Mouse (Mus musculus): ENCODE data around the gene Fah. TPM values are rescaled to one million over a fixed set of nuclear protein-coding genes. Genes with fewer than 3 reads are reported as not detected.

Fah gene
- total RNA-seq, 1 experiment from 2014 or later = 59.1 TPM

- DNase-seq = no peak
These were observed 11.6 kb downstream of the Fah start for GRCm38 (mm10) chr7:84594917-84595303.

GRCm38 (mm10) chr7:84594087-84594916, 12.2 kb downstream of the Fah start:
- DNase-seq = no peak

- no peak for DNase-seq
These were observed 15.2 kb downstream of the Fah start for GRCm38 (mm10) chr7:84591347-84591746.

GRCm38 (mm10) chr7:84590622-84591021, 15.9 kb downstream of the Fah start:
- DNase-seq = no peak

- DNase-seq = no peak
These were observed 19.3 kb downstream of the Fah start for GRCm38 (mm10) chr7:84587101-84587783.

DNA sequence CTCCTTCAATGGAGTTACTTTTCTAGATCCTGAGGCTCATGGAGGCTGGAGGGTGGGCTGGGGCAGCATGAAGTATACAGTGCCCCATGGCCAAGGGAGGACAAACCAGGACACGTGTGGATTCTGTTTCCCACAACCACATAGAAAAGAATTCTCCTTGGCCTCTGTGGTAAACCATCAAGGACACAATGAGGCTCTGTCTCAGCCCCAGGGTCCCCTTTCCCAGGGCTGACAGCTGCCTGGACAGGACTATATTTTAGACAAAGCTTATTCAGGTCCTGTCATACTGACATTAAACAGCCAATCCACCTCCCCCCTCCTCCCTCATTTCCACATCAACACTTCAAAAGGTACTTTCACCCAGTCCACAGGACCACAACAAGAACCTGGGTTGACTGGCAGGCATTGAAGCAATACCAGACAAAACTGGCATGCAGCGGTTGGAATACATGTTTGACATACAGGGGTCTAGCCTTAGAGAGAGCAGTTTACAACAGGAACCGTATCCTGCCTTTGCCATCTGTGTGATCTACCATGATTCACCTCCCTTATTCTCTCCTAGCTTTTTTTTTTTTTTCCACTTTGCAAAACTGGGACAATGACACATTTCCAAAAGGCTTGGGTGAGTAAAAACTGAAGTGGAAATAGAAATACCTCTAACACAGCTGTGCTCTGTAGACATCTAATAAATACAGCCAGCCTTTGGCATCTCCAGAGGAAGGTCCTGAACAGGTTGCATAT, 20.0 kb downstream of the Fah start:
- DNase-seq = no peak

DNA sequence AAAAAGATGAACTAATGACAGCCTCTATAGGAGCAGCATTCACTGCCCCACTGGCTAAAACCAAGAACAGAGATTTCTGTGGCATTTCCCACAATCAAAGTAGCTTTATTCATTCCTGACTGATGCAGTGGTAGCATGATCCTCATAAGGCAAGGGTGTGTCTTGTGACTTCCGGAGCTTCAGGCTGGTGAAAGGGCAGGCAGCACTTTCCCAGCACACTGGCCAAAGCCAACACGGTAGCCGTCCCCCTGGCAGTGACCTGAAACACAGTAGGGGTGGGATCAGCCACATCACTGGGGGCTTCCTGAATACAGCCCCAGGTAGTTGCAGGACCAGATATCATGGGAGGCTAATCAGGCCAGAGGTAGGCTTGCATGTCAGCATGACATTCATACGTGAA, 21.4 kb downstream of the Fah start:
- no peak for DNase-seq

- no peak for DNase-seq
These were observed 26.8 kb downstream of the Fah start for GRCm38 (mm10) chr7:84579769-84580168.

DNA sequence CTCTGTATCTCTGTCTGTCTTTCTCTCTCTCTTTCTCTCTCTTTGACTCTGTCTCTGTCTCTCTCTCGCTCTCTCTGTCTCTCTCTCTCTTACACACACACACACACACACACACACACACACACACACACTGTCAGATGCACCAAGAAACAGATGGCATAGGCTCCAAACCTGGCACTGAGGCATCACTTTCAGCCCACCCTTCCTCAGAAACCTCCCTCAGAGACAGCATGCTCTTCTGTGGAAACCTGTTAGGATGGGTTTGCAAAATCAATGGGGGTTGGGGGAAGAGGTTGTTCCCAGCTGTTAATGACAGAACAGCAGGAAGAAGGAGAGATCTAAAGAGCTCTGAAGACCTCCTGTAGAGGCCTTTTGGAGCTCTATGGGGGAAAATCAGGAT, 27.7 kb downstream of the Fah start:
- no peak for DNase-seq

DNA sequence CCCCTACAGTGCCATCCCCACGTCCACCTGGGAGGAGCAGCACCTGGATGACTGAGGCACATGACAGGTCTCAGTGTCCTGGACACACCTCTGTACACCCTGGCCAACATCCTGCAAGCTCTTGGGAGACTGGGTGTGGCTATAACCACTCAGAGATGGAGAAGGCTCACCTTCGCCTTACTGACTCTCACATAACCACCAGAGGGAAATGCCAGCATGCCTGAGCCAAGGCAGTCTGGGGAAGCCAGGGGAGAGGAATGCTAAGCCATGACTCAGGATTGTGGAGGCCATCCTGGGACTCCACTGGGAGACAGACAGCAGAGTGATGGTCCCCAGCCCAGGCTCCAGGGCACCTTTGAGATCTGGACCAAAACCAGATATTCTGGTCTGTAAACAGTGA, 29.5 kb downstream of the Fah start:
- DNase-seq = no peak

DNA sequence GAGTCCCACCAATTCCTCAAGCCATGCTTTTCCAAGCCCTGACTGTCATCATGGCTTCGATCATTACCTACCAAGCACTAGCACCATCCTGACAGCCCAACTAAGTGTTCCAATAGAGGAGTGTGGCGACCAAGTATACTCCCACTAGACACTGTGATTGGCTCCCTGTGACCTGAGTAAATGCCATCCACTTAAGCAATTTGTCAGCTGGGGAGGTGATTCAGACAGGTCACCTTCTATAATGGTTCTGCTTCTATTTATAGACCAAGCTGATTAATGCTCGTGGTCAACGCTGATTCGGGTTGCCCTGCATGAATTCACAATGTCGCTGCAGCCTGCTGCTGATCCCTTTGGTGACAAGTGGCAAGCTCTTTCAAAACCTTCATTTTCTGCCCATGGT, 40.3 kb downstream of the Fah start:
- no peak for DNase-seq

DNA sequence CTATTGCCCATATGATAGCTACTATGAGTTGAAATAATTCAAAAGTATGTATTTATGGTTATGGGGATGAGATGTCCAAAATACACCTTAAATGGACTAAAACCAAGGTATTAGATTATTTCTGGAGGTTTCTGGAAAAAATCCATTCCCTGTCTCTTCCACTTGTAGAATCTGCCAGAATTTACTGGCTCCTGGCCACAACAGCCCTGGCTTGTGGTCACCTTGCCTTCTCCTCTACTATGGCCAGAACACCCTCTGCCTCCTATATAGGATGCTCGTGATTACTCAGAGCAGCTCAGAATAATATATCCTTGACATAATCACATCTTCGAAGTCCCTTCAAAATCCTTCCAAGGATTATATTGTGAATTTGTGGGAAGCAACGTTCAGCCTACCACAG, 42.3 kb downstream of the Fah start:
- no peak for DNase-seq

DNA sequence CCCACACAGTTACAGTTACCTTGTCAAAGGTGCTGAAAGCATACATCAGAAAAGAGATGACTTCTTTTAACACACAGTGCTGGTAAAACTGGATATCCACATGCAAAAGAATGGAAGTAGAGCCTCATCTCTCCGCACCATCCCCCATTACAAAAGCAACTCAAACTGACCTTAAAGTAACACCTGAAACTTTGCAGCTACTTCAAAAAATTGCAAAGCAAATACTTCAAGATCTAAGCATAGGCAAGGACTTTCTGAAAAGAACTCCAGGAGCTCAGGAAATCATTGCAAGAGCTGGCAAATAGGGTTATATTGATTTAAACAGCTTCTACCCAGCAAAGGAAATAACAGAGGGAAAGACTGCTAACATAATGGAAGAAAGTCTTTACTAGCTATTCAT, 46.0 kb downstream of the Fah start:
- DNase-seq = no peak

- DNase-seq = no peak
These were observed 49.2 kb downstream of the Fah start for GRCm38 (mm10) chr7:84557332-84557731.

DNA sequence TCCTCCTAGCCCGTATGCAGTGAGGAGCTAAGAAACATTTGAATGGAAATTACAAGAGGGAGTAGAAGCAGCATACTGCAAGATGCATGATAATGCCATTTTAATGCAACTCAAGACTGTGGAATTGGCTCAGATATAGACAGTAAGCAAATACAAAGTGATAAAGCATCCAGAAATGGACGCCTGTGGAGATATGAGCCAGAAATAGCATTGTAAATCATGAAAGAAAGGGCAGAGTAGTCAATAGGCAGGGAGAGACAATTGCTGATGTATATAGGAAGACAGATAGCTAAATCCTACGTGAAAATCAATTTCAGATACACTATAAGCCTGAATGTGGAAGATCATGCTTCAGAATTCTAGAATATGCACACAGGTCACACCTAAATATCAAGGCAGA, 51.2 kb downstream of the Fah start:
- no peak for DNase-seq

DNA sequence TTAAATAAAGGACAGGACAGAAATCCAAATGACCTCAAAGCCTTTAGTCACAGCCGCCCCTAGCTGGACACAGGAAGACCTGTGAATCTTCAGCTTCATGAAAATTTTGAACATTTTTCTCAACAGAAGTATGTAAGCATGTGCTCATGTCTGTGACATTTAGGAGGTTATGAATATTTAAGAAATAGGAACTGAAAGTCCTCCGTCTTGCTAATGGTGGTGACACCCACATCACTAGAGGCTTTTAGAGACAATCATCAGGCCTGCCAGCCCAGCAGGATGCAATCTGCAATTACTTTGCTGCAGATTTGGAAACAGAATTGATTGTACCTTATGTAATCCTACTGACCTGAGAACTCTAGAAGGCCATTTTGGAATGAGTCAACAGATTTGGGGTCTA, 55.0 kb downstream of the Fah start:
- no peak for DNase-seq

GRCm38 (mm10) chr7:84546667-84547066, 59.9 kb downstream of the Fah start:
- no peak for DNase-seq

DNA sequence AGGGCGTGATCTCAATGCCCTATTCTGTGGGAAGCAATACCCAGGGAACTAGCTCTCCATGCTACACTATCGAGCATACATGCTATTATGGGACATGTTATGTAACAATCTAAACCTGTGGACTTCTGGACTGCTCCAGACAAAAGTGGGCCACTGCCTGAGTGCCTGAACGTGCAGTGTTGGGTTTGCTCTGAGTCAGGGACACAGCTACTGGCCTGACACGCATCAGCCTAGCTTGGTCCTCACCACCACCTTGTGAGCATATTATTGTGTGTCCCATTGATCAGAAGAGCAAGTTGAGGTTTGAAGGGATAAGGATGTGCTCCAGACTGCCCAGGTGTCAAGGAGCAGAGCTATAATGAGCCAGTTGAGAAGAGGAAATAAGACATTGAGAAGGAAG, 61.6 kb downstream of the Fah start:
- DNase-seq = no peak

Other genes starting within 250 kb of the Fah start
- gene Arnt2, start 196.5 kb downstream of the Fah start, total RNA-seq (2021) = 32.9 and 41.3 TPM in 2 replicates
- 29.2 and 31.9 TPM in 2 replicates for gene Gm2115, start 77.8 kb downstream of the Fah start, total RNA-seq (2021)
- gene Zfand6, start 83.2 kb upstream of the Fah start, total RNA-seq (2021) = 107 and 112 TPM in 2 replicates
- not detected in 2 replicates for gene Olfr291, start 246.8 kb upstream of the Fah start, total RNA-seq (2021)